Mouse (Mus musculus): ENCODE results near the gene Ccdc74a. TPM values are rescaled to one million over a fixed set of nuclear protein-coding genes. Genes with fewer than 3 reads are reported as not detected.

Gene Ccdc74a
- polyA plus RNA-seq, 1 experiment, result 1.5 TPM

- no peak overlapping the region for H3ac ChIP-seq (ENCODE audit: control insufficient read depth, insufficient read length)
These were observed 20.6 kb upstream of the Ccdc74a start for GRCm38 (mm10) chr16:17625488-17626268.

DNA sequence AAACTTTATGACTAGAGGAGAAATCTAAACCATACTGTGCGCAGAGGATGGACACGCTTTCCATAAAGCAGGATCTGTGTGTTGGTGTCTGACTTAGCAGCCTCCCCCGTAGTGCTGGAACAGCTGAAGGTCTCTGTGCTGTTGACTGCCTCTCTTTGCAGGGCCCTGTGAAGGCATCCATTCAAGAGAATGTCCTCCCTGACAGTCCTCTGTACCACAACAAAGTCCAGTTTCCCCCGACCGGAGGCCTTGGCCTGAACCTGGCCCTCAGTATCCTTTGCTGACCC, 20.1 kb upstream of the Ccdc74a start:
- no peak overlapping the region for H3K4me3 ChIP-seq
- no peak overlapping the region for H3ac ChIP-seq (ENCODE audit: control insufficient read depth, insufficient read length)
- H3K27me3 ChIP-seq (ENCODE audit: control insufficient read depth, insufficient read depth, insufficient read length), result no peaks in the 10 kb centered on the region
- TF ChIP-seq MYOG (IDR thresholded peaks at IDR 0.05; ENCODE audit: control insufficient read depth in 1 of 3, insufficient read depth in 1 of 3, insufficient read length in 2 of 3, low read depth in 2 of 3), result no peak
- no peak for TF ChIP-seq TCF3 (IDR thresholded peaks at IDR 0.05; ENCODE audit: insufficient read length, low read depth)
- no peak for TF ChIP-seq CEBPB (IDR thresholded peaks at IDR 0.05; ENCODE audit: insufficient read depth, poor library complexity, severe bottlenecking)
- no peak for TF ChIP-seq REST (IDR thresholded peaks at IDR 0.05; ENCODE audit: insufficient read depth, insufficient read length)
- TF ChIP-seq TCF12 (IDR thresholded peaks at IDR 0.05; ENCODE audit: insufficient read depth, poor library complexity, severe bottlenecking), result no peak
- TF ChIP-seq POLR2A (IDR thresholded peaks at IDR 0.05; ENCODE audit: insufficient read length, low read depth), result no peak
- TF ChIP-seq MYOD1 (IDR thresholded peaks at IDR 0.05; ENCODE audit: control insufficient read depth in 1 of 3, insufficient read length in 2 of 3, low read depth in 2 of 3), result no peak
- no peak for TF ChIP-seq E2F4 (IDR thresholded peaks at IDR 0.05; ENCODE audit: insufficient read depth)
- no peak for TF ChIP-seq POLR2AphosphoS2 (IDR thresholded peaks at IDR 0.05; ENCODE audit: insufficient read length, low read depth)
- no peak for TF ChIP-seq MAX (IDR thresholded peaks at IDR 0.05; ENCODE audit: low read depth)
- TF ChIP-seq SRF (IDR thresholded peaks at IDR 0.05; ENCODE audit: control insufficient read depth, insufficient read length, low read depth), result no peak
- no peak for TF ChIP-seq USF1 (IDR thresholded peaks at IDR 0.05; ENCODE audit: low read depth)
- H3K79me2 ChIP-seq (ENCODE audit: control insufficient read depth, insufficient read depth), result no peaks in the 10 kb centered on the region
- peaks cover 11% of the 10 kb centered on the region for H3K36me3 ChIP-seq (ENCODE audit: control insufficient read depth, insufficient read depth)
- H3K4me2 ChIP-seq (ENCODE audit: low read depth), result no peak overlapping the region

More at GRCm38 (mm10) chr16:17625488-17626268, 20.6 kb upstream of the Ccdc74a start:
- Histone ChIP-seq H3K4me2 (ENCODE audit: low read depth) (no peak overlapping the region), H3K27me3 (ENCODE audit: control insufficient read depth, insufficient read depth, insufficient read length) (no peaks in the 10 kb centered on the region), H3K36me3 (ENCODE audit: control insufficient read depth, insufficient read depth) (peaks cover 11% of the 10 kb centered on the region), H3K4me3 (no peak overlapping the region), H3K79me2 (ENCODE audit: control insufficient read depth, insufficient read depth) (peaks cover 3% of the 10 kb centered on the region)
- TF ChIP-seq CEBPB (IDR thresholded peaks at IDR 0.05; ENCODE audit: insufficient read depth, poor library complexity, severe bottlenecking) (no peak), TCF3 (IDR thresholded peaks at IDR 0.05; ENCODE audit: insufficient read length, low read depth) (no peak), MAX (IDR thresholded peaks at IDR 0.05; ENCODE audit: low read depth) (no peak), TCF12 (IDR thresholded peaks at IDR 0.05; ENCODE audit: insufficient read depth, poor library complexity, severe bottlenecking) (no peak), USF1 (IDR thresholded peaks at IDR 0.05; ENCODE audit: low read depth) (no peak), POLR2AphosphoS2 (IDR thresholded peaks at IDR 0.05; ENCODE audit: insufficient read length, low read depth) (no peak), E2F4 (IDR thresholded peaks at IDR 0.05; ENCODE audit: insufficient read depth) (no peak), MYOD1 (IDR thresholded peaks at IDR 0.05; ENCODE audit: control insufficient read depth in 1 of 3, insufficient read length in 2 of 3, low read depth in 2 of 3) (no peak), POLR2A (IDR thresholded peaks at IDR 0.05; ENCODE audit: insufficient read length, low read depth) (no peak), REST (IDR thresholded peaks at IDR 0.05; ENCODE audit: insufficient read depth, insufficient read length) (no peak), SRF (IDR thresholded peaks at IDR 0.05; ENCODE audit: control insufficient read depth, insufficient read length, low read depth) (no peak), MYOG (IDR thresholded peaks at IDR 0.05; ENCODE audit: control insufficient read depth in 1 of 3, insufficient read depth in 1 of 3, insufficient read length in 2 of 3, low read depth in 2 of 3) (no peak)

GRCm38 (mm10) chr16:17632580-17632979, 13.7 kb upstream of the Ccdc74a start:
- Histone ChIP-seq H3ac (ENCODE audit: control insufficient read depth, insufficient read length) (no peak overlapping the region), H3K79me2 (ENCODE audit: control insufficient read depth, insufficient read depth) (no peaks in the 10 kb centered on the region), H3K4me3 (no peak overlapping the region), H3K27me3 (ENCODE audit: control insufficient read depth, insufficient read depth, insufficient read length) (no peaks in the 10 kb centered on the region), H3K4me2 (ENCODE audit: low read depth) (no peak overlapping the region), H3K36me3 (ENCODE audit: control insufficient read depth, insufficient read depth) (peaks cover 12% of the 10 kb centered on the region)
- TF ChIP-seq MAX (IDR thresholded peaks at IDR 0.05; ENCODE audit: low read depth) (no peak), TCF3 (IDR thresholded peaks at IDR 0.05; ENCODE audit: insufficient read length, low read depth) (no peak), SRF (IDR thresholded peaks at IDR 0.05; ENCODE audit: control insufficient read depth, insufficient read length, low read depth) (no peak), CEBPB (IDR thresholded peaks at IDR 0.05; ENCODE audit: insufficient read depth, poor library complexity, severe bottlenecking) (no peak), USF1 (IDR thresholded peaks at IDR 0.05; ENCODE audit: low read depth) (no peak)

DNA sequence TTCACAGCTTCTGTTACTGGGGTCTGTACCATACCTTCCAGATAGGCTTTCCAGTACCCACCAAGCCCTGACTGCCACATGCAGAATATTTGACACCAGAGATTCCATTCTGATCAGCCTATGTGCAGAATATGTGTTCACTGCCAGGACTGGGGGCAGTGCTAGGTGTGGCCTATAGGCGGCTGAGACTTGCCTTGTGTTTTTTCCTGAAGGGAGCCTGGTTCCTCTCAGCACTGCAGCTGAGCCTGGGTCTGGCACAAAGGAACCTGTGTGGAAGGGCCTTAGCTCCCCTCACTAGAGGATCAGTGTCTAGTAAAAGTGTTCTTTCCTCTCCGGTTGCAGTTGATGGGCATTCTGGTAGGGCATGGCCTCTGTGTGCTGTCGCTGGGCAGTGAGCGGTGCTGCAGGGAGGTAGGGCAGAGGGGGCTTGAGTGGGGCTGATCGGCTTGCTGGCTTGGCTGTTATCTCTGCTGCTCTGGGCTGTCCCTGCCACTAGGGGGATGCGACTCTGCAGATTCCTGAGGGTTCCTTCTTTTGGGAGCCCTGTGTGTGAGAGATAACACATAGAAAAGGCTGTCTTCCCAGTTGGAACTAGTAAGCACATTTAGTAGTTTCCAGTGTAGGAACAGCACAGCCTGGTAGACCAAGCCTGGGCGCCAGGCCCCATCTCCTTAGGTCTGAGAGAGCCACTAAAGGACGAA, 12.6 kb upstream of the Ccdc74a start:
- no peak for TF ChIP-seq MYOD1 (IDR thresholded peaks at IDR 0.05; ENCODE audit: control insufficient read depth in 1 of 3, insufficient read length in 2 of 3, low read depth in 2 of 3)
- TF ChIP-seq USF1 (IDR thresholded peaks at IDR 0.05; ENCODE audit: low read depth), result no peak
- H3K4me3 ChIP-seq, result no peak overlapping the region
- no peaks in the 10 kb centered on the region for H3K79me2 ChIP-seq (ENCODE audit: control insufficient read depth, insufficient read depth)
- no peak overlapping the region for H3K4me2 ChIP-seq (ENCODE audit: low read depth)
- no peaks in the 10 kb centered on the region for H3K27me3 ChIP-seq (ENCODE audit: control insufficient read depth, insufficient read depth, insufficient read length)
- H3ac ChIP-seq (ENCODE audit: control insufficient read depth, insufficient read length), result no peak overlapping the region
- H3K36me3 ChIP-seq (ENCODE audit: control insufficient read depth, insufficient read depth), result peaks cover 13% of the 10 kb centered on the region

DNA sequence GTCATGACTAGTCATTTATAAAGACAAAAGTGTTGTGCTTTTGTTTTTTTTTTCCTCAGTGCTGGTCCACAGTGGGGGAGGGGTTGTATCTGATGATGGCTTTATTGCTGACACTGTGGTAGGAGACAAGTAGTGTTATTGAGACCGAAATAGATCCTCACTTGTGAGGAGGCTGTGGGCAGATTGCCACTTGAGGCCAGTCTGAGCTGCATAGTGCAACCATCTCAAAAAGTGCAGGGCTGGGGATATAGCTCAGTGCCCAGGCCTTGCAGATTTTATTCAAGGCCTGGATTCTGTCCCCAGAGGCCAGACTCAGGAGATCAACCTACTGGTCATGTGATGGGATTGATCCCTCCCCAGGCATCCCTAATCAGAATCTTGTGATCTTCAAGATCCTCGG, 9.4 kb upstream of the Ccdc74a start:
- peaks cover 14% of the 10 kb centered on the region for H3K36me3 ChIP-seq (ENCODE audit: control insufficient read depth, insufficient read depth)

More for the DNA sequence above, 9.4 kb upstream of the Ccdc74a start:
- H3K79me2 ChIP-seq (ENCODE audit: control insufficient read depth, insufficient read depth), result no peaks in the 10 kb centered on the region
- no peaks in the 10 kb centered on the region for H3K27me3 ChIP-seq (ENCODE audit: control insufficient read depth, insufficient read depth, insufficient read length)
- no peak for TF ChIP-seq MAX (IDR thresholded peaks at IDR 0.05; ENCODE audit: low read depth)
- no peak for TF ChIP-seq POLR2AphosphoS2 (IDR thresholded peaks at IDR 0.05; ENCODE audit: insufficient read length, low read depth)
- TF ChIP-seq CEBPB (IDR thresholded peaks at IDR 0.05; ENCODE audit: insufficient read depth, poor library complexity, severe bottlenecking), result no peak
- no peak for TF ChIP-seq POLR2A (IDR thresholded peaks at IDR 0.05; ENCODE audit: insufficient read length, low read depth)
- no peak for TF ChIP-seq TCF12 (IDR thresholded peaks at IDR 0.05; ENCODE audit: insufficient read depth, poor library complexity, severe bottlenecking)
- no peak for TF ChIP-seq MYOG (IDR thresholded peaks at IDR 0.05; ENCODE audit: control insufficient read depth in 1 of 3, insufficient read depth in 1 of 3, insufficient read length in 2 of 3, low read depth in 2 of 3)
- TF ChIP-seq USF1 (IDR thresholded peaks at IDR 0.05; ENCODE audit: low read depth), result no peak
- no peak for TF ChIP-seq REST (IDR thresholded peaks at IDR 0.05; ENCODE audit: insufficient read depth, insufficient read length)
- no peak for TF ChIP-seq SRF (IDR thresholded peaks at IDR 0.05; ENCODE audit: control insufficient read depth, insufficient read length, low read depth)
- no peak for TF ChIP-seq TCF3 (IDR thresholded peaks at IDR 0.05; ENCODE audit: insufficient read length, low read depth)
- no peak for TF ChIP-seq E2F4 (IDR thresholded peaks at IDR 0.05; ENCODE audit: insufficient read depth)
- TF ChIP-seq MYOD1 (IDR thresholded peaks at IDR 0.05; ENCODE audit: control insufficient read depth in 1 of 3, insufficient read length in 2 of 3, low read depth in 2 of 3), result no peak
- H3K4me2 ChIP-seq (ENCODE audit: low read depth), result no peak overlapping the region
- H3ac ChIP-seq (ENCODE audit: control insufficient read depth, insufficient read length), result no peak overlapping the region
- no peak overlapping the region for H3K4me3 ChIP-seq

Data from myocyte (in vitro differentiated cells).